In the genomic region with DNA sequence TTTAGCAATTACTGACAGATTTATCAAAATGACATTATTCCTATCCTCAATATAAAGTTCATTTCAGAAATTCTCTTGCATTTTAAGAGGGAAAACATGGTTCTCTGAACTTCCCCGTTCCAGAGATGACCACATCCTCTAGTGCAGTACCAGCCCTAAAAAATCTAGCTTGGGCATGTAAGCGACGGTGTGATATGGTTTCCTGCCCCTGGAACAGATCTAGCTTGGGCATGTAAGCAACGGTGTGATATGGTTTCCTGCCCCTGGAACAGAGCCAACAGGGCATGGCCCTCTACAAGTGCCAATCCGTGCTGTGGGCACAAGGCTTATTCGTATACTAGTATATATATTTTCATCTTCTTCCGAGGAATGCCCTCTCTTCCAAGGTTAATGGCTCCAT, we compare ENCODE assay signal across 26 mouse cellular contexts.
DNase-seq lines count a peak whose midpoint lies in the region; ATAC-seq and TF ChIP-seq lines count a peak whose summit lies in the region.
"Had no signal": no experiment of that assay in that cellular context is flagged by ENCODE, and none has a peak within 500 bp of the region (broad histone marks: within the 10 kb centered on the region; RNA-seq: fewer than 3 reads in every experiment).

No protein-coding gene starts in this region.

- TF ChIP-seq EP300 in MEL (IDR thresholded peaks at IDR 0.05; ENCODE audit: low read depth in 1 of 2, low read length in 2 of 2) = no peak

- H3K4me1 ChIP-seq in spleen, adult 2 months (ENCODE audit: control insufficient read depth, insufficient read depth, insufficient read length) = peaks cover 7% of the 10 kb centered on the region; the same call in 1 of the 2 replicates
- H3K4me1 ChIP-seq in MEL (ENCODE audit: control insufficient read depth in 1 of 2, insufficient read depth in 2 of 2, low read length in 2 of 2) = no peaks in the 10 kb centered on the region; a peak in 1 of 4 replicates
- no peaks in the 10 kb centered on the region for H3K4me1 ChIP-seq in midbrain, postnatal 0 days (ENCODE audit: insufficient read depth, low read length)
- H3K4me1 ChIP-seq: forebrain, embryonic 10.5 days; heart, embryonic 13.5 days; hindbrain, embryonic 13.5 days; neural tube, embryonic 12.5 days had no signal

- DNase-seq in spleen, adult 2 months (ENCODE audit: low read depth in 1 of 2, low spot score in 2 of 2) = peak in 1 of 2 experiments; percentile 25
- no peak for DNase-seq in spleen, adult 12 weeks (ENCODE audit: low spot score)
- peak; percentile 35 for DNase-seq in MEL (ENCODE audit: low read depth, low spot score)
- no peak for DNase-seq in adrenal gland, adult 8-10 months
- DNase-seq in left cerebral cortex, postnatal 36 days (ENCODE audit: low spot score in 2 of 2) = no peak
- DNase-seq in midbrain, postnatal 0 days (ENCODE audit: low spot score) = no peak
- DNase-seq: adrenal gland, postnatal 36 days; cerebellum, adult 9-11 months; forebrain, postnatal 0 days; gastrocnemius, postnatal 25 days; heart, adult 2 months; heart, postnatal 14 days; kidney, adult 18-20 months; kidney, postnatal 4 days; liver, postnatal 0 days; lung, postnatal 10 days; right cerebral cortex, postnatal 4 days; thymus, postnatal 36 days had no signal

- H3K9me3 ChIP-seq in MEL (replicated peaks; ENCODE audit: insufficient read depth, low read length) = no peaks in the 10 kb centered on the region
- no peaks in the 10 kb centered on the region for H3K9me3 ChIP-seq in midbrain, postnatal 0 days (ENCODE audit: low read length)
- H3K9me3 ChIP-seq: forebrain, embryonic 10.5 days; neural tube, embryonic 12.5 days had no signal

- TF ChIP-seq CTCF in spleen, adult 2 months (IDR thresholded peaks at IDR 0.05; ENCODE audit: extremely low read depth, insufficient read depth, insufficient read length, insufficient replicate concordance) = no peak
- TF ChIP-seq CTCF in MEL (IDR thresholded peaks at IDR 0.05 in 2 of 3, conservative IDR thresholded peaks at IDR 0.05 in 1 of 3; ENCODE audit: control insufficient read depth in 1 of 3, insufficient read depth in 1 of 3, low read depth in 2 of 3, low read length in 3 of 3, poor library complexity in 1 of 3, severe bottlenecking in 1 of 3) = no peak
- TF ChIP-seq CTCF in midbrain, postnatal 0 days (IDR thresholded peaks at IDR 0.05) = no peak

- no peaks in the 10 kb centered on the region for H3K27me3 ChIP-seq in spleen, adult 2 months (ENCODE audit: control insufficient read depth, insufficient read depth, low read length)
- H3K27me3 ChIP-seq in MEL (ENCODE audit: control insufficient read depth in 1 of 2, insufficient read depth in 2 of 2, low read length in 2 of 2) = no peaks in the 10 kb centered on the region
- no peaks in the 10 kb centered on the region for H3K27me3 ChIP-seq in midbrain, postnatal 0 days (ENCODE audit: insufficient read depth, low read length)
- H3K27me3 ChIP-seq: heart, embryonic 13.5 days; hindbrain, embryonic 13.5 days; midbrain, embryonic 12.5 days; neural tube, embryonic 12.5 days had no signal

- no peaks in the 10 kb centered on the region for H3K79me2 ChIP-seq in MEL (ENCODE audit: control insufficient read depth, insufficient read depth, low read length, poor library complexity)

- no peak overlapping the region for H3K4me3 ChIP-seq in spleen, adult 2 months (ENCODE audit: extremely low read depth, insufficient read depth, insufficient read length)
- H3K4me3 ChIP-seq in MEL (ENCODE audit: control insufficient read depth in 1 of 2, insufficient read depth in 1 of 2, low read depth in 2 of 2, low read length in 2 of 2) = no peak overlapping the region
- H3K4me3 ChIP-seq in midbrain, postnatal 0 days (ENCODE audit: low read depth, low read length) = no peak overlapping the region
- H3K4me3 ChIP-seq: forebrain, embryonic 10.5 days; heart, adult 2 months; heart, embryonic 13.5 days; hindbrain, embryonic 13.5 days; left cerebral cortex, adult 2 months; midbrain, embryonic 12.5 days; neural tube, embryonic 12.5 days had no signal

- ATAC-seq in inflammation-experienced regulatory T-cells, adult 6 months = peak; percentile 21
- ATAC-seq in midbrain, postnatal 0 days (ENCODE audit: low FRiP score) = no peak
- ATAC-seq: forebrain, postnatal 0 days; liver, postnatal 0 days had no signal

- TF ChIP-seq POLR2A in spleen, adult 2 months (IDR thresholded peaks at IDR 0.05; ENCODE audit: low read depth, low read length) = no peak
- no peak for TF ChIP-seq POLR2A in MEL (IDR thresholded peaks at IDR 0.05; ENCODE audit: control insufficient read depth in 1 of 2, insufficient read depth in 1 of 2, low read depth in 1 of 2, low read length in 2 of 2, poor library complexity in 1 of 2)

- no peaks in the 10 kb centered on the region for H3K36me3 ChIP-seq in spleen, adult 2 months (ENCODE audit: control insufficient read depth, insufficient read depth, low read length)
- H3K36me3 ChIP-seq in MEL (ENCODE audit: control insufficient read depth in 1 of 2, insufficient read depth in 2 of 2, low read length in 2 of 2) = no peaks in the 10 kb centered on the region; a peak in 1 of 4 replicates
- no peaks in the 10 kb centered on the region for H3K36me3 ChIP-seq in midbrain, postnatal 0 days (ENCODE audit: insufficient read depth, low read length)
- H3K36me3 ChIP-seq: forebrain, embryonic 10.5 days; heart, embryonic 13.5 days; hindbrain, embryonic 13.5 days; neural tube, embryonic 12.5 days had no signal

- WGBS in spleen, adult 2 months = 22% methylated on average over 7 of the region's 7 CpGs
- WGBS in midbrain, postnatal 0 days = 93% methylated on average over 7 of the region's 7 CpGs

- no peak for TF ChIP-seq RAD21 in MEL (IDR thresholded peaks at IDR 0.05; ENCODE audit: low read depth, low read length)

- H3K9ac ChIP-seq in MEL (ENCODE audit: control insufficient read depth, low read depth, low read length, poor library complexity, severe bottlenecking) = no peak overlapping the region
- H3K9ac ChIP-seq in midbrain, postnatal 0 days (replicated peaks; ENCODE audit: low read length, poor library complexity, severe bottlenecking) = no peak overlapping the region
- H3K9ac ChIP-seq: forebrain, postnatal 0 days; heart, embryonic 13.5 days; hindbrain, embryonic 13.5 days; liver, postnatal 0 days; midbrain, embryonic 12.5 days; neural tube, embryonic 12.5 days had no signal

- 0 out of 2 replicates have a peak overlapping the region, but pooled peaks have one; percentile 27 for H3K27ac ChIP-seq in spleen, adult 2 months (ENCODE audit: insufficient read depth, low read length)
- H3K27ac ChIP-seq in MEL (ENCODE audit: control insufficient read depth, low read depth, low read length) = no peak overlapping the region
- H3K27ac ChIP-seq in midbrain, postnatal 0 days (ENCODE audit: low read depth, low read length) = no peak overlapping the region
- H3K27ac ChIP-seq: forebrain, embryonic 10.5 days; heart, adult 2 months; heart, embryonic 13.5 days; hindbrain, embryonic 13.5 days; left cerebral cortex, adult 2 months; midbrain, embryonic 12.5 days; neural tube, embryonic 12.5 days had no signal

- no peak overlapping the region for H3K4me2 ChIP-seq in midbrain, postnatal 0 days (ENCODE audit: low read depth, low read length, poor library complexity, severe bottlenecking)
- H3K4me2 ChIP-seq: heart, embryonic 13.5 days; hindbrain, embryonic 13.5 days; liver, embryonic 11.5 days; midbrain, embryonic 12.5 days; neural tube, embryonic 12.5 days had no signal

- intact Hi-C loops in left cerebral cortex, postnatal 36 days (cut with DNase I) = no loop called here

TF ChIP-seq in MEL, 35 proteins besides CTCF, POLR2A, EP300 and RAD21:
- TF ChIP-seq ZKSCAN1 (IDR thresholded peaks at IDR 0.05; ENCODE audit: low read depth, low read length) (no peak), JUND (IDR thresholded peaks at IDR 0.05; ENCODE audit: low read depth, low read length) (no peak), ZMIZ1 (IDR thresholded peaks at IDR 0.05; ENCODE audit: low read depth, low read length) (no peak), TCF12 (IDR thresholded peaks at IDR 0.05; ENCODE audit: low read depth, low read length) (no peak), MAFK (IDR thresholded peaks at IDR 0.05; ENCODE audit: borderline replicate concordance, low read depth, low read length) (no peak), ZC3H11A (IDR thresholded peaks at IDR 0.05; ENCODE audit: low read depth, low read length) (no peak), MAZ (IDR thresholded peaks at IDR 0.05; ENCODE audit: low read depth, low read length) (no peak), USF2 (IDR thresholded peaks at IDR 0.05; ENCODE audit: borderline replicate concordance in 1 of 2, insufficient read depth in 1 of 2, low read depth in 1 of 2, low read length in 2 of 2) (no peak), UBTF (IDR thresholded peaks at IDR 0.05; ENCODE audit: borderline replicate concordance, insufficient read depth, low read depth, low read length) (no peak), TAL1 (IDR thresholded peaks at IDR 0.05; ENCODE audit: low read length) (no peak), POLR2AphosphoS5 (IDR thresholded peaks at IDR 0.05; ENCODE audit: borderline replicate concordance, low read depth, low read length) (no peak), NRF1 (IDR thresholded peaks at IDR 0.05; ENCODE audit: insufficient read depth, low read depth, low read length, poor library complexity, severe bottlenecking) (no peak), MEF2A (IDR thresholded peaks at IDR 0.05; ENCODE audit: extremely low read depth, insufficient replicate concordance, low read depth, low read length, poor library complexity, severe bottlenecking) (no peak), ETS1 (IDR thresholded peaks at IDR 0.05; ENCODE audit: low read depth, low read length) (no peak), MYC (IDR thresholded peaks at IDR 0.05; ENCODE audit: low read depth, low read length) (no peak)
